In the genomic region with DNA sequence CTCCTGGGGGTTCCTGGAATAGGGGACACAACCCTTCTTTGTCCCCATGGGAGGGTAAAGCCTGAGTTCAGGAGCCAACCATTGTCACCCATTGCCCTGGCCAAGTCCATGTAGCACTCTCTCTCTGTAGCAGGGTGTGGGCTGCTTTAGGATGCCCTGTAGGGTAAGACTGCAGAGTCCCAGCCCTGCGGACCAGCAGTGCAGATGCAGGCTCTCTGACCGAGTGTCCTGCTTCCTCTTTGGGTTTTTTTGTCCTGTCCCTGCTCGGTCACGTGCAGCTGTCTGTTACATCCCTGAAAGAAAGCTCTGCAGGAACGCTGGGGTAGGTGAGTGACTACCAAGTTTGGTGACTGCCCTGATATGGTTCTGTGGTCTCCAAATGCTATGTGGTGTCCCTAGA, we compare ENCODE assay signal across 19 mouse cellular contexts. TPM values are rescaled to one million over a fixed set of nuclear protein-coding genes. Genes with fewer than 3 reads are reported as not detected.
DNase-seq lines count a peak whose midpoint lies in the region; ATAC-seq and TF ChIP-seq lines count a peak whose summit lies in the region.
"Not testable (repeated sequence)": the region's sequence is repeated elsewhere in the genome, so short reads cannot be mapped to it uniquely, and the experiment has no call there.
"Had no signal": no experiment of that assay in that cellular context is flagged by ENCODE, and none has a peak within 500 bp of the region (broad histone marks: within the 10 kb centered on the region; RNA-seq: fewer than 3 reads in every experiment).

No protein-coding gene starts in this region.

- not testable (repeated sequence) for TF ChIP-seq CTCF in G1E (IDR thresholded peaks at IDR 0.05; ENCODE audit: low read depth, low read length)

- not testable (repeated sequence) for DNase-seq in G1E (ENCODE audit: low spot score)
- DNase-seq in limb, embryonic 10.5 days (ENCODE audit: low spot score), result peak; percentile 6

- 0 out of 2 replicates have a peak, but pooled peaks have one; percentile 4 for ATAC-seq in G1E (ENCODE audit: extremely low read depth, insufficient number of reproducible peaks, low FRiP score, poor library complexity, severe bottlenecking)
- ATAC-seq in granulocyte monocyte progenitor cell, adult 5-6 weeks (replicated peaks; ENCODE audit: poor library complexity, severe bottlenecking), result peak; percentile 68
- ATAC-seq in megakaryocyte progenitor cell, adult 5-6 weeks (replicated peaks; ENCODE audit: poor library complexity), result peak; percentile 23; the same call in 1 of the 2 replicates

- H3K36me3 ChIP-seq in G1E (replicated peaks); limb, embryonic 10.5 days: not testable (repeated sequence)

- not testable (repeated sequence) for H3K27ac ChIP-seq in limb, embryonic 10.5 days

- not testable (repeated sequence) for H3K4me3 ChIP-seq in G1E (ENCODE audit: low read depth, low read length); limb, embryonic 10.5 days

- not testable (repeated sequence) for H3K4me1 ChIP-seq in G1E (ENCODE audit: insufficient read depth, low read depth, low read length); limb, embryonic 10.5 days

- not testable (repeated sequence) for H3K9me3 ChIP-seq in G1E (replicated peaks); limb, embryonic 10.5 days (replicated peaks)

- not testable (repeated sequence) for H3K27me3 ChIP-seq in G1E (ENCODE audit: insufficient read depth, low read length); limb, embryonic 10.5 days (ENCODE audit: low read depth, poor library complexity, severe bottlenecking)

- WGBS in limb, embryonic 10.5 days, result 85% methylated on average over 5 of the region's 5 CpGs

RNA-seq across cellular contexts. Expression of gene Gsdmc3, which starts 10.1 kb away (rescaled TPM):
- total RNA-seq in G1E (2014; fragmentation: Nextera tagmentation) (not detected in 2 replicates), G1E (2017) (0.22 TPM in 1 of 2 replicates, not detected in the other)
- polyA plus RNA-seq in G1E (2012), result not detected in 2 replicates
- total RNA-seq in granulocyte monocyte progenitor cell, adult 5-6 weeks (2014; fragmentation: Nextera tagmentation), result not detected in 2 replicates
- not detected in 2 replicates for total RNA-seq in granulocyte monocyte progenitor cell, adult 5-6 weeks (2017)
- not detected in 2 replicates for polyA plus RNA-seq in limb, embryonic 10.5 days (2016; fragmentation: Nextera tagmentation; extraction: Ambion mirVana)
- not detected in 2 replicates for total RNA-seq in megakaryocyte progenitor cell, adult 5-6 weeks (2015)
- not detected in 2 replicates for total RNA-seq in megakaryocyte progenitor cell, adult 5-6 weeks (2017)
- total RNA-seq: adrenal gland, adult 2 months; adrenal gland, postnatal 10 days; adrenal gland, postnatal 25 days; adrenal gland, postnatal 4 days; forebrain, postnatal 0 days; MEL had no signal
- polyA plus RNA-seq: adrenal gland, adult 2 months; brain, embryonic 14.5 days; C2C12; cortical plate, adult 2 months; embryonic facial prominence, embryonic 10.5 days; embryonic facial prominence, embryonic 12.5 days; forebrain, embryonic 11.5 days; forebrain, embryonic 13.5 days; forebrain, embryonic 15.5 days; forebrain, postnatal 0 days had no signal

RNA-seq across cellular contexts. Expression of gene Gsdmc4, which starts 23.7 kb away (rescaled TPM):
- not detected in 2 replicates for total RNA-seq in G1E (2014; fragmentation: Nextera tagmentation)
- total RNA-seq in G1E (2017), result 0.06 TPM in 1 of 2 replicates, not detected in the other
- polyA plus RNA-seq in G1E (2012), result not detected in 2 replicates
- not detected in 2 replicates for total RNA-seq in granulocyte monocyte progenitor cell, adult 5-6 weeks (2014; fragmentation: Nextera tagmentation)
- not detected in 2 replicates for total RNA-seq in granulocyte monocyte progenitor cell, adult 5-6 weeks (2017)
- not detected in 2 replicates for polyA plus RNA-seq in limb, embryonic 10.5 days (2016; fragmentation: Nextera tagmentation; extraction: Ambion mirVana)
- 0.32 TPM in 1 of 2 replicates, not detected in the other for total RNA-seq in megakaryocyte progenitor cell, adult 5-6 weeks (2015)
- not detected in 2 replicates for total RNA-seq in megakaryocyte progenitor cell, adult 5-6 weeks (2017)
- total RNA-seq: adrenal gland, adult 2 months; adrenal gland, postnatal 10 days; adrenal gland, postnatal 25 days; adrenal gland, postnatal 4 days; forebrain, postnatal 0 days; MEL had no signal
- polyA plus RNA-seq: adrenal gland, adult 2 months; brain, embryonic 14.5 days; embryonic facial prominence, embryonic 10.5 days; embryonic facial prominence, embryonic 14.5 days; forebrain, embryonic 11.5 days; forebrain, embryonic 13.5 days; forebrain, embryonic 15.5 days had no signal

RNA-seq across cellular contexts. Expression of gene Gsdmc2, which starts 43.5 kb away (rescaled TPM):
- total RNA-seq in G1E (2014; fragmentation: Nextera tagmentation) (not detected in 2 replicates), G1E (2017) (0.05 TPM in 1 of 2 replicates, not detected in the other)
- polyA plus RNA-seq in G1E (2012), result not detected in 2 replicates
- total RNA-seq in granulocyte monocyte progenitor cell, adult 5-6 weeks (2014; fragmentation: Nextera tagmentation), result not detected in 2 replicates
- not detected in 2 replicates for total RNA-seq in granulocyte monocyte progenitor cell, adult 5-6 weeks (2017)
- not detected in 2 replicates for polyA plus RNA-seq in limb, embryonic 10.5 days (2016; fragmentation: Nextera tagmentation; extraction: Ambion mirVana)
- not detected in 2 replicates for total RNA-seq in megakaryocyte progenitor cell, adult 5-6 weeks (2015)
- total RNA-seq in megakaryocyte progenitor cell, adult 5-6 weeks (2017), result not detected in 2 replicates
- total RNA-seq: adrenal gland, adult 2 months; adrenal gland, postnatal 10 days; adrenal gland, postnatal 25 days; adrenal gland, postnatal 4 days; forebrain, postnatal 0 days; MEL had no signal
- polyA plus RNA-seq: adrenal gland, adult 2 months; brain, embryonic 14.5 days; C2C12; cortical plate, adult 2 months; embryonic facial prominence, embryonic 10.5 days; embryonic facial prominence, embryonic 14.5 days; forebrain, embryonic 11.5 days; forebrain, embryonic 13.5 days; forebrain, embryonic 15.5 days; forebrain, postnatal 0 days had no signal

Comparison
In these comparisons a context has a peak if more than half of its experiments do, and no peak if none do; other contexts are left out.
1. ATAC-seq: peak in every context shown above with its lines; median percentile 68 in granulocyte monocyte progenitor cell, adult 5-6 weeks; 23 in megakaryocyte progenitor cell, adult 5-6 weeks; 4 in G1E.